Mouse (Mus musculus): ENCODE measurements around the gene Gm15155. TPM values are rescaled to one million over a fixed set of nuclear protein-coding genes. Genes with fewer than 3 reads are reported as not detected.
A peak's percentile ranks its signal among the peaks of the same experiment; 100 is the strongest.
"Not testable (repeated sequence)": the region's sequence is repeated elsewhere in the genome, so short reads cannot be mapped to it uniquely, and the experiment has no call there.

Gm15155 gene
- polyA plus RNA-seq, 1 experiment, result not detected

GRCm38 (mm10) chrX:156155776-156156175 lies 531.2 kb downstream of the Gm15155 start:
- no peaks in the 10 kb centered on the region for H3K27me3 ChIP-seq (ENCODE audit: control insufficient read depth, insufficient read depth, low read length, poor library complexity, severe bottlenecking)
- H3K9me3 ChIP-seq (replicated peaks; ENCODE audit: control insufficient read depth, insufficient read depth, low read length, poor library complexity, severe bottlenecking), result no peaks in the 10 kb centered on the region
- H3K4me1 ChIP-seq (ENCODE audit: control insufficient read depth, insufficient read depth, low read length), result no peaks in the 10 kb centered on the region
- TF ChIP-seq EP300 (IDR thresholded peaks at IDR 0.05; ENCODE audit: insufficient read depth, low read depth, low read length) (no peak), CTCF (IDR thresholded peaks at IDR 0.05; ENCODE audit: low read depth, low read length) (no peak), POLR2A (IDR thresholded peaks at IDR 0.05; ENCODE audit: insufficient read depth, low read length) (no peak)
- H3K36me3 ChIP-seq (ENCODE audit: control insufficient read depth, insufficient read depth, low read length, poor library complexity, severe bottlenecking), result no peaks in the 10 kb centered on the region
- H3K9ac ChIP-seq (ENCODE audit: low read depth, poor library complexity, severe bottlenecking), result no peak overlapping the region
- no peak overlapping the region for H3K27ac ChIP-seq (ENCODE audit: insufficient read depth, low read length)
- no peak overlapping the region for H3K4me3 ChIP-seq (ENCODE audit: low read depth, low read length)

- no peaks in the 10 kb centered on the region for H3K36me3 ChIP-seq (ENCODE audit: control insufficient read depth, insufficient read depth, low read length, poor library complexity, severe bottlenecking)
- H3K9ac ChIP-seq (ENCODE audit: low read depth, poor library complexity, severe bottlenecking), result no peak overlapping the region
- no peaks in the 10 kb centered on the region for H3K4me1 ChIP-seq (ENCODE audit: control insufficient read depth, insufficient read depth, low read length)
- no peaks in the 10 kb centered on the region for H3K9me3 ChIP-seq (replicated peaks; ENCODE audit: control insufficient read depth, insufficient read depth, low read length, poor library complexity, severe bottlenecking)
- no peak overlapping the region for H3K27ac ChIP-seq (ENCODE audit: insufficient read depth, low read length)
- no peaks in the 10 kb centered on the region for H3K27me3 ChIP-seq (ENCODE audit: control insufficient read depth, insufficient read depth, low read length, poor library complexity, severe bottlenecking)
- H3K4me3 ChIP-seq (ENCODE audit: low read depth, low read length), result no peak overlapping the region
- TF ChIP-seq EP300 (IDR thresholded peaks at IDR 0.05; ENCODE audit: insufficient read depth, low read depth, low read length) (no peak), POLR2A (IDR thresholded peaks at IDR 0.05; ENCODE audit: insufficient read depth, low read length) (no peak), CTCF (IDR thresholded peaks at IDR 0.05; ENCODE audit: low read depth, low read length) (no peak)
Observed at GRCm38 (mm10) chrX:156171587-156171986, 547.0 kb downstream of the Gm15155 start.

DNA sequence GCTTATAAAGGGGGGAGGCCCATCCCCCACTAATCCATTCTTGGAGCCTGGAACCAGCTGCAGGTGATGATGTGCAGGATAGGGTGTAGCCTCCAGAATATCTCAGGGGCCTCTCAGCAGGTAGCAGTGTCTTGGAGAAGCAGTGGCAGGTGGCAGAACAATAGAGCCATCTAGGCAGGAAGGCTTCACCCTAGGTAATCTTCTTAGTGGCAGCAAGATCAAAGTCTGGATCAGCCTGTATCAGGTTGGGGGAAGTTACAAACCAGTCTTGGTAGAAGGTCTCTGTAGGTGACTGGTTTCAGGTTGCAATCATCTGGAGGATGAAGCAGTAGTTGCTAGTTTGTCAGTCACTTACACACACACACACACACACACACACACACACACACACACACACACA lies 679.3 kb downstream of the Gm15155 start:
- H3K4me3 ChIP-seq (ENCODE audit: low read depth, low read length); H3K36me3 ChIP-seq (ENCODE audit: control insufficient read depth, insufficient read depth, low read length, poor library complexity, severe bottlenecking); H3K9me3 ChIP-seq (replicated peaks; ENCODE audit: control insufficient read depth, insufficient read depth, low read length, poor library complexity, severe bottlenecking); H3K27ac ChIP-seq (ENCODE audit: insufficient read depth, low read length); H3K27me3 ChIP-seq (ENCODE audit: control insufficient read depth, insufficient read depth, low read length, poor library complexity, severe bottlenecking); H3K4me1 ChIP-seq (ENCODE audit: control insufficient read depth, insufficient read depth, low read length); H3K9ac ChIP-seq (ENCODE audit: low read depth, poor library complexity, severe bottlenecking): not testable (repeated sequence)
- TF ChIP-seq EP300 (IDR thresholded peaks at IDR 0.05; ENCODE audit: insufficient read depth, low read depth, low read length), result 0 out of 2 replicates have a peak, but pooled peaks have one; percentile 6

Other genes with a start within 250 kb of the Gm15155 start
- 1.9 and 2.6 TPM in 2 replicates for gene Ptchd1, start 927 bp upstream of the Gm15155 start, polyA plus RNA-seq (2011; ENCODE audit: insufficient read depth, insufficient read length, low read depth, missing spikeins)